Mouse (Mus musculus) midbrain, embryonic 14.5 days (tissue): ENCODE results near the gene H2-Q6. TPM values are rescaled to one million over a fixed set of nuclear protein-coding genes. Genes with fewer than 3 reads are reported as not detected.
A peak's percentile ranks its signal among the peaks of the same experiment; 100 is the strongest.

ENCODE experiments used
- ATAC-seq: fragments of 200-750 bp; cut with Nextera tagmentation; 2 replicates; pipeline ENCODE4 v1.8.0; 2017; ENCODE audit warnings: moderate number of reproducible peaks, moderate library complexity; ENCODE audit not compliant: low FRiP score, low TSS enrichment
- DNase-seq: peaks from one replicate; pipeline ENCODE4 v3.0.0-alpha.2; 2015
- H3K27ac ChIP-seq: fragments of 300-500 bp; sonication (generic); replicated peaks from 2 replicates; pipeline ENCODE4 v1.5.1; 2014; ENCODE audit warnings: mild to moderate bottlenecking, low read depth, low read length, moderate library complexity
- H3K27me3 ChIP-seq: fragments of 300-500 bp; sonication (generic); 2 replicates; pipeline ENCODE4 v1.6.1; 2014; ENCODE audit warnings: low read length, control low read depth, mixed read lengths; ENCODE audit not compliant: control insufficient read depth, insufficient read depth
- H3K36me3 ChIP-seq: fragments of 300-500 bp; sonication (generic); 2 replicates; pipeline ENCODE4 v1.6.1; 2014; ENCODE audit warnings: low read length, control low read depth; ENCODE audit not compliant: control insufficient read depth, insufficient read depth
- H3K4me1 ChIP-seq: fragments of 300-500 bp; sonication (generic); 2 replicates; pipeline ENCODE4 v1.6.1; 2014; ENCODE audit warnings: mild to moderate bottlenecking, antibody characterized with exemption, low read length, control low read depth; ENCODE audit not compliant: control insufficient read depth, insufficient read depth
- H3K4me2 ChIP-seq: fragments of 300-500 bp; sonication (generic); 2 replicates; pipeline ENCODE4 v1.6.1; 2014; ENCODE audit warnings: mild to moderate bottlenecking, low read length, moderate library complexity
- H3K4me3 ChIP-seq: fragments of 300-500 bp; sonication (generic); replicated peaks from 2 replicates; pipeline ENCODE4 v1.5.1; 2014; ENCODE audit warnings: low read depth, low read length
- H3K9ac ChIP-seq: fragments of 300-500 bp; sonication (generic); replicated peaks from 2 replicates; pipeline ENCODE4 v1.6.1; 2014; ENCODE audit warnings: mild to moderate bottlenecking, low read length, moderate library complexity
- H3K9me3 ChIP-seq: fragments of 300-500 bp; sonication (generic); 2 replicates; pipeline ENCODE4 v1.6.1; 2016; ENCODE audit warnings: low read length, control low read depth, mixed read lengths; ENCODE audit not compliant: control insufficient read depth
- WGBS: fragments of 180-500 bp; shearing (Covaris S2); extraction: QIAGEN DNeasy Blood & Tissue Kit; methylation state at CpG from one replicate; pipeline ENCODE4 v1.1.7; 2014; 5-methylcytosine and 5-hydroxymethylcytosine counted together
- polyA plus RNA-seq: library from polyadenylated mRNA; unstranded; fragments of >200 nt; fragmentation: Nextera tagmentation; extraction: Ambion mirVana; gene quantifications from 2 replicates; pipeline ENCODE4 v1.2.1, GENCODE M21; 2014

The H2-Q6 gene
- polyA plus RNA-seq, 1 experiment from 2014 or later: 0.63 TPM

DNA sequence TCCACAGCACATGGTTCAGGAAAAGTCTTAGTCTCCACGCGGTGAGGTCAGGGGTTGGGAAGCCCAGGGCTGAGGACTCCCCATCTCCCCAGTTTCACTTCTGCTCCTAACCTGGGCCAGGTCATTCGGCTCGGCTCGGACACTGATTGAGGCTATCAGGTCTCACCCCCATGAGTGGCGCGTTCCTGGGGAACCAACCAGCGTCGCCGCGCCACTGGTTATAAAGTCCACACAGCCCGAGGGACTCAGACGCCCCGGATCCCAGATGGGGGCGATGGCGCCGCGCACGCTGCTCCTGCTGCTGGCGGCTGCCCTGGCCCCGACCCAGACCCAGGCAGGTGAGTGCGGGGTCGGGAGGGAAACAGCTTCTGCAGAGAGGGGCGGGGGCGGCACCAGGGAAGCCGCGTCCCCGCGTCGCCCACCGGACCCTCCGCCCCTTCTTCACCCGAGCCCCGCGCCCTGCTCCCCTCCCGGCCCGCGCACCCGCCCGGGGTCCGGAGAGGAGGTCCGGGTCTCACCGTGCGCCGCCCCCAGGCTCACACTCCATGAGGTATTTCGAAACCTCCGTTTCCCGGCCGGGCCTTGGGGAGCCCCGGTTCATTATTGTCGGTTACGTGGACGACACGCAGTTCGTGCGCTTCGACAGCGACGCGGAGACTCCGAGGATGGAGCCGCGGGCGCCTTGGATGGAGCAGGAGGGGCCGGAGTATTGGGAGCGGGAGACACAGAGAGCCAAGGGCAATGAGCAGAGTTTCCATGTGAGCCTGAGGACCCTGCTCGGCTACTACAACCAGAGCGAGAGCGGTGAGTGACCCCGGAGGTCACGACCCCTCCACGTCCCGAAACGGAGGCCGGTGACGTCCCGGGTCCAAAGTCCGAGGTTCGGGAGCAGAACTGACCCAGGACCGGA is 45.4 kb downstream of the H2-Q6 start, which contains the start of gene H2-Q10:
Gene H2-Q10 (plus strand): TSS at position 248 of the 910 bp plus-strand sequence.
- no peaks in the 10 kb centered on the region for H3K9me3 ChIP-seq
- peak within 1 kb of the TSS; percentile 42; the same call in 1 of the 2 replicates for H3K9ac ChIP-seq
- peaks cover 20% of the 10 kb centered on the region for H3K27me3 ChIP-seq
- peak within 1 kb of the TSS; percentile 60 for H3K4me2 ChIP-seq
- DNase-seq: peak; percentile 31
- H3K27ac ChIP-seq: no peak within 1 kb of the TSS
- whole genome bisulfite sequencing: 2% methylated on average over 78 of the region's 80 CpGs
- H3K4me3 ChIP-seq: peak within 1 kb of the TSS; percentile 35
- no peak for ATAC-seq
- peaks cover 6% of the 10 kb centered on the region; the same call in 1 of the 2 replicates for H3K4me1 ChIP-seq
- no peaks in the 10 kb centered on the region for H3K36me3 ChIP-seq

Other genes with a start within 250 kb of the H2-Q6 start
- 3.3 and 8.8 TPM in 2 replicates for gene Aif1, start 248.8 kb upstream of the H2-Q6 start, polyA plus RNA-seq
- 3.8 and 9.0 TPM in 2 replicates for gene Lst1, start 236.4 kb upstream of the H2-Q6 start, polyA plus RNA-seq
- 0.74 and 0.84 TPM in 2 replicates for gene Ltb, start 230.4 kb upstream of the H2-Q6 start, polyA plus RNA-seq
- not detected in 2 replicates for gene Tnf, start 222.8 kb upstream of the H2-Q6 start, polyA plus RNA-seq
- gene Lta, start 219.5 kb upstream of the H2-Q6 start, polyA plus RNA-seq: 0.20 and 0.73 TPM in 2 replicates
- not detected in 2 replicates for gene Gm16181, start 204.0 kb upstream of the H2-Q6 start, polyA plus RNA-seq
- 78.1 and 99.0 TPM in 2 replicates for gene Atp6v1g2, start 191.2 kb upstream of the H2-Q6 start, polyA plus RNA-seq
- 3.8 and 7.3 TPM in 2 replicates for gene Nfkbil1, start 189.1 kb upstream of the H2-Q6 start, polyA plus RNA-seq
- 386 and 390 TPM in 2 replicates for gene Ddx39b, start 183.1 kb upstream of the H2-Q6 start, polyA plus RNA-seq
- 68.5 and 74.3 TPM in 2 replicates for gene H2-D1, start 162.1 kb upstream of the H2-Q6 start, polyA plus RNA-seq
- gene H2-Q1, start 104.4 kb upstream of the H2-Q6 start, polyA plus RNA-seq: 0.16 TPM in 1 of 2 replicates, not detected in the other
- gene H2-Q2, start 82.6 kb upstream of the H2-Q6 start, polyA plus RNA-seq: 1.5 and 1.8 TPM in 2 replicates
- gene H2-Q4, start 45.2 kb upstream of the H2-Q6 start, polyA plus RNA-seq: 0.18 and 0.80 TPM in 2 replicates
- 2.5 and 2.8 TPM in 2 replicates for gene H2-Q7, start 14.3 kb downstream of the H2-Q6 start, polyA plus RNA-seq
- 0.38 TPM in 1 of 2 replicates, not detected in the other for gene H2-Q10, start 45.2 kb downstream of the H2-Q6 start, polyA plus RNA-seq
- gene Pou5f1, start 81.2 kb downstream of the H2-Q6 start, polyA plus RNA-seq: not detected in 2 replicates
- gene Tcf19, start 92.0 kb downstream of the H2-Q6 start, polyA plus RNA-seq: 8.9 and 15.5 TPM in 2 replicates
- gene Cchcr1, start 92.2 kb downstream of the H2-Q6 start, polyA plus RNA-seq: 1.6 and 3.4 TPM in 2 replicates
- gene Psors1c2, start 108.4 kb downstream of the H2-Q6 start, polyA plus RNA-seq: 0.54 and 0.61 TPM in 2 replicates
- 0.11 TPM in 1 of 2 replicates, not detected in the other for gene Cdsn, start 127.3 kb downstream of the H2-Q6 start, polyA plus RNA-seq
- not detected in 2 replicates for gene 2300002M23Rik, start 142.6 kb downstream of the H2-Q6 start, polyA plus RNA-seq
- not detected in 2 replicates for gene Sfta2, start 176.7 kb downstream of the H2-Q6 start, polyA plus RNA-seq
- not detected in 2 replicates for gene Gm9573, start 201.8 kb downstream of the H2-Q6 start, polyA plus RNA-seq
- gene Mucl3, start 218.8 kb downstream of the H2-Q6 start, polyA plus RNA-seq: not detected in 2 replicates
- 9.5 and 14.8 TPM in 2 replicates for gene Vars2, start 242.7 kb downstream of the H2-Q6 start, polyA plus RNA-seq
- gene Gtf2h4, start 248.9 kb downstream of the H2-Q6 start, polyA plus RNA-seq: 23.6 and 25.5 TPM in 2 replicates